Mouse (Mus musculus) right cerebral cortex, adult 2 months (tissue): ENCODE data around the gene Gm17727.
"Not testable (repeated sequence)": the region's sequence is repeated elsewhere in the genome, so short reads cannot be mapped to it uniquely, and the experiment has no call there.

ENCODE experiments used
- DNase-seq, 2 experiments: peaks; one replicate each; pipeline ENCODE4 v3.0.0; 2021 to 2022; ENCODE audit warnings: low spot score in 2 of 2

Gene Gm17727

DNA sequence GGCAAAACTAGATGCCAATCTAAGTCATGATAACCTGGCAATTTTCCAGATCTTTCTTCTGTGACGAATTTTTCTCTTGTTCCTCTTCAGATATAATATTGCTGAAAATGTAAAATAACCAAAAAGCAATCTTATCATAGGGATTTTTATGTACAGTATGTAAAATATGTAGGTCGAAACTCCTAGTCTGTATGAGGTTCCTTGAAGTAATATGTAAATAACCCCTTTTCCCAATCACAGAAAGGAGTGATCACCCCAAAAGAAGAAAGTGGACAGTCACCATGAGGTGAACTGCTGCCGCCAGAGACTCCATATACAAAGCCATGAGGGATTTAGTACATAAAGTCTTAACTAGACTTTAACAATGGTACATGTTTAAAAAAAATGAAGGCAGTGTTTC is at the start of gene Gm17727:
Gm17727 (minus strand) TSS at position 101 of the 400 bp plus-strand sequence.
- DNase-seq, result no peak

- DNase-seq, result not testable (repeated sequence)
Observed at GRCm38 (mm10) chr9:35817881-35818280, 40.0 kb upstream of the Gm17727 start.

DNA sequence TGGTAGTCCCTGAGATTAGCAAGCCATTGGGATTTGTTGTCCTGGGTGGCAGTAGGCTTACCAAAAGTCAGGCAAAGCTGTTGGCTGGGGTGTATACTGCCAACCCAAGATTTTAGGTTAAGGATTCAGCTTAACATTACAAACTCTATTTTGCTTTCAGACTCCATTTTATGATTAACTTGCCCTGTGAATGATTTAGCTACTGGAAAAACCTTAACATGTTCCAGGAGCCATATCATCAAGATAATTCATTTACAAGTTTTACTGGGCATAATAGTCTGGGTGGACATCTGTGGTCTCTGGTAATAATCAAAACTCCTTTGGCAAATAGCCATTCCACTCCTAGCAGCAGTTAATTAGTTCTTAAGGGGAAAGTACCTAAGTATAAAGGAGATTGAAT is 20.2 kb upstream of the Gm17727 start:
- DNase-seq, result no peak

DNA sequence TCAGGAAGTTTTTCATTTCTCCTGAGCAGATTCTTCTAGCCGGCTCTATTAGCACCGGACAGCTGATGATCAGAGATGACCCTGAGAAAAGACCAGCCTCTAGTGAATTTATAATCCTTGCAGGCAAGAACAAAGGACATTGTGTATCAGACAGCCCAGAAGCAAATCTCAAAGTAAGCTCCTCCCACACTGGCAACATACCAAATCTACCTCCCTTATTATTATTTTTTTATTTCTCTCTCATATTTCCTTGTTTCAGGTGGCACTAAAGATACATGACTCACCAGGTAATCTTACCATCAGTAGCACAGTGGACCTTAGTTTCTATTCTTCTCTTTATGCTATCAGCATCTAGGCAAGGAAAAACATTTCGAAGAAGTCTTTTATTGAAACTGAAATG is 12.1 kb upstream of the Gm17727 start, which contains the start of the genes Gm27235 and D730048I06Rik:
Gm27235 (minus strand) TSS at position 101 of the 400 bp plus-strand sequence.
D730048I06Rik (minus strand) TSS at position 112 of the 400 bp plus-strand sequence.
- no peak for DNase-seq

DNA sequence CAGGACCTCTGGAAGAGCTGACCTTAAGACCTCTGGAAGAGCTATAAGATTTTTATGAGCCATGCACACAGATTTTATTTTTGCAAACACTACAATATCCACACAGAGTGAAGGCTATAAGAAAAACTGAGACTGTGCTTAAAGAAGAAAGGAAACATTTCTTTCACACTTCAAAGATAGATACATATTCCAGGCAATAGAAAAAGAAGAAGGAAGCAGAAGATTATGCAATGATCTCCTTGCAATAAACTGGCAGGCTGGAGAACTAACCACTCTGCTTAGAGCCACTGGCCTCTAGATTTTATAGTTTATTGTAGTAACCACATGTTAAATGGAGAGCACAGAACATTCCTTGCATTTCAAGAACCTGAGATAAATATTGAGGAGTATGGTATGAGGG is 21.1 kb downstream of the Gm17727 start:
- no peak for DNase-seq

- no peak for DNase-seq
Observed at GRCm38 (mm10) chr9:35740749-35741148, 37.2 kb downstream of the Gm17727 start, which contains the start of gene Gm17677. TSS of gene Gm17677 (plus strand) at chr9:35741049.
